Mouse (Mus musculus) liver, postnatal 0 days (tissue): ENCODE data around the gene Ndp.

Experiments
- CTCF ChIP-seq: sonication (generic); IDR thresholded peaks from 2 replicates; pipeline ENCODE4 v1.5.1; 2016; ENCODE audit warnings: antibody characterized with exemption, low read depth
- EP300 ChIP-seq: IDR thresholded peaks from 2 replicates; pipeline ENCODE4 v1.6.1; 2016; ENCODE audit warnings: antibody characterized with exemption, low read depth, mild to moderate bottlenecking

DNA sequence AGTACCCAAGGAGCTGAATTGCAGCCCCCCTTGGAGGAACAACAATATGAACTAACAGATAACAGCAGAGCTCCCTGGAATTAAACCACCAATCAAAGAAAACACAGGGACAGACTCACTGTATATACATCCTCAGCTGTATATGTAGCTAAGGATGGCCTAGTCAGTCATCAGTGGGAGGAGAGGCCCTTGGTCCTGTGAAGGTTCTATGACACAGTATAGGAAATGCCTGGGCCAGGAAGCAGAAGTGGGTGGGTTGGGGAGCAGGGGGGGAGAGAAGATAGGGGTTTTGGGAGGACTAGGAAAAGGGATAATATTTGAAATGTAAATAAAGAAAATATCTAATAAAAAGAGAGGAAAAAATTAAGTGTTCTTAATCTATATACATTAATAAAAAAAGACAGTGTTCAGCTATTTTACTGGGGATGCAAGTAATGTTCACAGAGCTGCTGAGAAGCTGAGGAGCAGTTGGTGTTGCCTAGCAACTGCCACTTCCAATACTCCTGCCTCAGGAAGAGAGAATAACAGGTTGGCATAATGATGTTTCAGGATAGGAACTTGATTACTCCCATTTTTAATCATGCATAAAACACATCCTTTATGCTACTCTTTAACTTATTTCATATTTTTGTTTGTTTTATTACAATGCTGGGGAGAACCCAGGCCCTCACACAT lies 43.8 kb downstream of the Ndp start:
- no peak for TF ChIP-seq CTCF
- TF ChIP-seq EP300: no peak
